Mouse (Mus musculus): ENCODE data around the gene Vsig10. TPM values are rescaled to one million over a fixed set of nuclear protein-coding genes. Genes with fewer than 3 reads are reported as not detected.

The Vsig10 gene
- total RNA-seq, 1 experiment from 2014 or later, result 3.6 TPM

DNA sequence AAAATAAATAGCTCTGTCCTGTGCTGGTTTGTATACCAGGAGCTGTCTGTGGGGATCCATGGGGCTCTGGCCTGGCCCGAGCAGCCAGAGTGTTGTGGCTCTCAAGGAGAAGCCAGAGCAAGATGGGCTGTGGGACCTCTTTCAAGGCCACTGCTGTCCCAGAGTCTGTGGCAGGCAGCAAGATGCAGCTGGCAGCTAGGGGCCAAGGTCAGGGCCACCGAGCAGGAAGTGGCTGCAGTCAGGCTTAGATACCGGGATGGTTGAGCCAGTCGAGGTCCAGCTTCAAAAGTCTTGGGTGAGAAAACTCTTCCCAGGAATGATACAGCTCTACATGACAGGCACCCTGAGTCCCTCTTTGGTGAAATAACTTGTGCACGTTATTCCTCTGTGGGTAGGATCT lies 28.1 kb downstream of the Vsig10 start:
- ATAC-seq (ENCODE audit: extremely low read depth, insufficient number of reproducible peaks, low FRiP score, poor library complexity, severe bottlenecking), result no peak

DNA sequence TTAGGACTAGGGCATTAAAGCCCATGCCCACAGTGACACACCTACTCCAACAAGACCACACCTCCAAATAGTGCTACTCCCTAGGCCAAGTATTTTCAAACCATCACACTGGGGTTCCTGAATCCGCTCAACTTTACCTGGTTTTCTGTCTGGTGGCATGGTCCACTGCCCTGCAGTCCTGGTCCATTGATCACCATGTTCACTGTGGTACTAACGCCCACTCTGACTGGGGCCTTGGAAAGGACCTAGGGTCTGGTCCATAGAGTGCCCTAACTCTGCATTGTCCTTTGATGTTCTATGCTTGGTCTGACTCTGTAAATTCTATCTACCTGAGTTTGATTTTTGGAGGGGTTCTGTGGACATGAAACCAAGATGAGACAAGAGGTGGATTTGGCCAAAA lies 29.0 kb downstream of the Vsig10 start:
- ATAC-seq (ENCODE audit: extremely low read depth, insufficient number of reproducible peaks, low FRiP score, poor library complexity, severe bottlenecking), result no peak

DNA sequence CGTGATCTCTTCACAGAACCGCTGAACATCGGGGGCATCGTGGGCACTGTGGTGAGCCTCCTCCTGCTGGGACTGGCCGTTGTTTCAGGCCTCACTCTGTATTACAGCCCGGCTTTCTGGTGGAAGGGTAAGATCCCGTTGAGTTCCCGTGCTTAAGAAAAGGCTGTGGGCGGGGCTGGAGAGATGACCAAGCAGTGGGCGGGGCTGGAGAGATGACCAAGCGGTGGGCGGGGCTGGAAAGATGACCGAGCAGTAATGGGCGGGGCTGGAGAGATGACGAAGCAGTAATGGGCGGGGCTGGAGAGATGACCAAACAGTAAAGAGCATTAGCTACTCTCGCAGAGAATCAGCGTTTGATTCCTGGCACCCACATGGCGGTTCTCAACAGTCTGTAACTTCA lies 29.4 kb downstream of the Vsig10 start:
- ATAC-seq (ENCODE audit: extremely low read depth, insufficient number of reproducible peaks, low FRiP score, poor library complexity, severe bottlenecking), result no peak

GRCm38 (mm10) chr5:117354121-117354520 lies 35.2 kb downstream of the Vsig10 start:
- ATAC-seq (ENCODE audit: extremely low read depth, insufficient number of reproducible peaks, low FRiP score, poor library complexity, severe bottlenecking), result peak; percentile 24; the same call in 1 of the 2 replicates

DNA sequence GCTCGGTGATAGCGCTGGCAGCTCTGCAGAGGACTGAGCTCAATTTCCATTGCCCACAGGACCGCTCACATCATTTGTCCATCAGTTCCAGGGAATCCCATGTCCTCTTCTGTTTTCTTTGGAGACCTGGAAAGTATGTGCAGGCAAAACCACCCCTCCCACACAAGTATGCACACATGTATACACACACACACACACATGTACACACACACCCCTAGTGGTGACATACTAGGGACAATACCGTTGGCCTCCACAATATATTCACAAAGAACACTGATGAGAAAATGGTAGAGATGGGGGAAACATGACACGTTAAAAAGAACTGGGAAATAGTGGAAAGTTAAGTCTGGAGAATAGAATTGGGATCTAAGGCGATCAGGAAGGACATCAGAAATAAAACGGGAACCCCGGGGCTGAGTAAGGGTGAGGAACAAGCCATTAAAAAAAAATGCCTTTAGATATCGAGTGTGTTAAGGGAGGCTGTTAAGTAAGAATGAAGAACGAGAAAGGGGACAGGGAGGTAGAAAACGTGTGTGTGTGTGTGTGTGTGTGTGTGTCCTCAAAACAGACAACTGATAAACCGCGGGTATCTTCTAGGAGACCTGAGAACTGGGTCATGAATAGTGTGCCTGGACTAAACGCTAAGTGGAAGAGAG lies 36.9 kb downstream of the Vsig10 start:
- ATAC-seq (ENCODE audit: extremely low read depth, insufficient number of reproducible peaks, low FRiP score, poor library complexity, severe bottlenecking), result no peak

GRCm38 (mm10) chr5:117356365-117357128 lies 37.7 kb downstream of the Vsig10 start:
- no peak for ATAC-seq (ENCODE audit: extremely low read depth, insufficient number of reproducible peaks, low FRiP score, poor library complexity, severe bottlenecking)

DNA sequence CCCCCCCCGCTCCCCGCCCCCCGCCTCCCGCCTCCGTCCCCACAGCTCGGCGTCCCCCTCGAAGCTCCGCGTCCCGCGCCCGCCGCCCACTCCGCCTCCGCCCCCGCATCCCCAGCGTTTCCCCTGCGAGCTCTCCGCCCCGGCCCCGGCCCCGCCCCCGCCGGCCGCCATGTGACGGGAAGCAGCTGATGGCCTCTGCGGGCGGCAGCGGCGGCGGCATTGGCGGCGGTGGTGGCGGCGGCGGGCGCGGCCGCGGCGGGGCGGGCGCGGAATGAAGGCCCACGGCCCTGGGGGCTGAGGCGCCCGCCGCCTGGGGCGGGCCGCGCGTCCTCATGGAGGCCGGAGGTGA lies 38.2 kb downstream of the Vsig10 start, which contains the start of gene Wsb2:
Gene Wsb2 (plus strand): TSS at position 176 of the 349 bp plus-strand sequence.
- peak; percentile 40; the same call in 1 of the 2 replicates for ATAC-seq (ENCODE audit: extremely low read depth, insufficient number of reproducible peaks, low FRiP score, poor library complexity, severe bottlenecking)

DNA sequence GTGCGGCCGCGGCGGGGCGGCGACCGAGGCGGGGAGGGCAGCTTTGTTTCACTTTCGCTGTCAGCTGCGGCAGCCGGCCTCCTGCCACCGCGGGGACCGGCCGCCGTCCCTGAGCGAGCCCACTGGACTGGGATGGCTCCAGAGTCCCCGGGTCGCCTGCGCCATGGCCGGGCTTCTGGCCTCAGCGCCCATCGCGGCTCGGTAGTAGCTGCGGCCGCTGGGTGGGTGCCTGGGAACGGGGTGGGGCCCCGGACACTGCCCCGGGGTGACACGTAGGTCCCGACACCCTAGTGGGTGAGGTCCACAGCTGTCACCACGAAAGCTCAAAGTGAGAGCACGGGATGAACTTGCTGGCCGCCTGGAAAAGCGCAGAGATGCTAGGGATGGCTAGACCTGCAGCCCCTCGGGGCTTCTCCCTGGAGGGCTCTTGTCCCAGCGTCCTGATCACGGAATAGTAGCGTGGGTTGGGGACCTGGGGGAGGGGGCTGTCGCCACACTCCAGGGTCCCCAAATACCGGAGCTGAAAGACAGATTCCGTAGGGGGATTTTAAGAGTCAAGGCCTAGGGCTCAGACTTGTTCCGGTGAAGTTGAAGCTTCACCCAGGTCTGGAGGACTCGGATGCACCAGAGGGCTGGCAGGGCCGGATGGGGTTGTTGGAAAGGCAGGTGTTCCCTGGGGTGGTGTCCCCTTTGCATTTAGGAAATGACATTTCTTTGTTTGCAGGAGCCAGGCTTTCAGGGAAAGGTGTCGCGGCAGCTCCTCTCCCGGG lies 38.8 kb downstream of the Vsig10 start:
- no peak for ATAC-seq (ENCODE audit: extremely low read depth, insufficient number of reproducible peaks, low FRiP score, poor library complexity, severe bottlenecking)

DNA sequence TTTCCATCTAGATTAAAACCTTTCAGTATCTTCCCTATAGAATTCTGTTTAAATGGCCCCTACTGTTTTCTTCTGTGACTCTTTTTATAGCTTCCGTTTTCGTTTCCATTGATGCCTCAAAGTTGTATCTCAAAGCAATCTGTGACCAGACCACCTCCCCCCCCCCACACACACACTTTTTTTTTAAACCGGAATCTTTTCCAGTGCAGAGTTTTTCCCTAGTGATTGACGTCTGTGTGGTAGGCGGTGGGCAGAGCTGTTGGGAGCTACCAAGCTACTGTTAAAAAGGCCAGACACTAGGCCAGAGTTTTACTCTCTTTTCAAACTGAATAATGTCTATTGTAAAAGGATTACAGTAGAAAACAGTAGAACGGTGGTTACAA lies 39.4 kb downstream of the Vsig10 start:
- no peak for ATAC-seq (ENCODE audit: extremely low read depth, insufficient number of reproducible peaks, low FRiP score, poor library complexity, severe bottlenecking)

GRCm38 (mm10) chr5:117358725-117359124 lies 39.8 kb downstream of the Vsig10 start:
- no peak for ATAC-seq (ENCODE audit: extremely low read depth, insufficient number of reproducible peaks, low FRiP score, poor library complexity, severe bottlenecking)

GRCm38 (mm10) chr5:117359497-117360227 lies 40.8 kb downstream of the Vsig10 start:
- ATAC-seq (ENCODE audit: extremely low read depth, insufficient number of reproducible peaks, low FRiP score, poor library complexity, severe bottlenecking), result peak; percentile 34; the same call in 1 of the 2 replicates

- ATAC-seq (ENCODE audit: extremely low read depth, insufficient number of reproducible peaks, low FRiP score, poor library complexity, severe bottlenecking), result no peak
These were observed 41.3 kb downstream of the Vsig10 start for GRCm38 (mm10) chr5:117360228-117360515.

DNA sequence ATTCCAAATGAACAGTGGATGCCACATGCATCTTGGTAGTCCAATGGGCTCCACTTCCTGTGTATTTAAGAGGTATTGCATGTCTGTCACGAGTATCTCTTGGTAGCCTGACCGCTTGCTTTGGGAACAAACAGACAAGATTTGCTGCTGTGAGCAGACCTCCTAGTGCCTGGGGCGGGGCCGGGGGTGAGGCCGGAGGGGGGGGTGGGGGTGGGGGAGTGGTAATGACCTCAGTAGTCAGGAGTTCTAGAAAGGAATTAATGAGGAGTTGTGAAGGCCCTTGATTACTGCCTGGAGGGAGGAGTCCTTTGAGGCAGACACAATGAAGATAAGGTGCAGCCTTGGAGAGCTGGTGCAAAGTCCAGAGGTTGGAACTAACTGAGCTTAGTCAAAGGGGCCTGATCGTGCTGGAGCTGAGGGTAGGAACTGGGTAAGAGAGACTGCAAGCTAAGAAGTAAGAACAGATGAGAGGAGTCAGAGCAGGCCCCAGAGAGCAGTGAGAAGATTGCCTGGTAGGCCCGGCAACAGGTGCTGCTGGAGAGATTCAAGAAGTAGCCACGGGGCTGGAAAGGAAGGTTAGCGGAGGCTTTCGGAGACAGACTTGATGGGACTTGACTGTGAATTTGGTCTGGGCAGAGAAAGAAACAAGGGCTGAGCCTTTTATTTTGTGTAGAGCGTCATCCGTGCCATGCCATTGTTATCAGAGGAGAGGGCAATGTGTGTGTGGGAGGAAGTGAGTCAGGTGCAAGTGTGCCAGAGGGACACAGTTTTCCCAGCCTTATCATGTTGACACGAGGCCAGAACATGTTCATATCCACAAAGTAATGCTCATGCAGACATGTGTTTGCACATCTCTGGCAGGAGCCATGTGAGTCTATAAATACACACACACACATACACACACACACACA lies 42.0 kb downstream of the Vsig10 start:
- ATAC-seq (ENCODE audit: extremely low read depth, insufficient number of reproducible peaks, low FRiP score, poor library complexity, severe bottlenecking), result no peak

DNA sequence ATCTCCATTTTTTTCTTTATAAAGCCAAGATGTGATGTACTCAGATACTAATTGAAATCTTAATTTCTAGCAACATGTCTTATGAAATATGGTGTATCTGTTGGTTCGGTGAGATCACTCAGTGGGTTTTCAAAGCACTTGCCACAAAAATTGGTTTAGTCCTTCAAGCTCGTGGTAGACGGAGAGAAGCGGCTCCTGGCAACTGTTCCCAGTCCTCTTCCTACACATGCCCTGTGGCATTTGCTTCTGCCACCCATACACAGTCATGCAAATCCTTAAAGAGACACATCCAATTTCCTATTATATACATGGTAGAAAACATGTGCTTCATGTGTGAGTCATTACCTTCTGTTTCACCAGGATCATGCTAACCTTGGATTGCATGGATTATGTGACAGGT lies 42.7 kb downstream of the Vsig10 start:
- ATAC-seq (ENCODE audit: extremely low read depth, insufficient number of reproducible peaks, low FRiP score, poor library complexity, severe bottlenecking), result no peak

- ATAC-seq (ENCODE audit: extremely low read depth, insufficient number of reproducible peaks, low FRiP score, poor library complexity, severe bottlenecking), result peak; percentile 40
These were observed 44.3 kb downstream of the Vsig10 start for GRCm38 (mm10) chr5:117363066-117363782.

- no peak for ATAC-seq (ENCODE audit: extremely low read depth, insufficient number of reproducible peaks, low FRiP score, poor library complexity, severe bottlenecking)
These were observed 45.9 kb downstream of the Vsig10 start for GRCm38 (mm10) chr5:117364821-117365220.

DNA sequence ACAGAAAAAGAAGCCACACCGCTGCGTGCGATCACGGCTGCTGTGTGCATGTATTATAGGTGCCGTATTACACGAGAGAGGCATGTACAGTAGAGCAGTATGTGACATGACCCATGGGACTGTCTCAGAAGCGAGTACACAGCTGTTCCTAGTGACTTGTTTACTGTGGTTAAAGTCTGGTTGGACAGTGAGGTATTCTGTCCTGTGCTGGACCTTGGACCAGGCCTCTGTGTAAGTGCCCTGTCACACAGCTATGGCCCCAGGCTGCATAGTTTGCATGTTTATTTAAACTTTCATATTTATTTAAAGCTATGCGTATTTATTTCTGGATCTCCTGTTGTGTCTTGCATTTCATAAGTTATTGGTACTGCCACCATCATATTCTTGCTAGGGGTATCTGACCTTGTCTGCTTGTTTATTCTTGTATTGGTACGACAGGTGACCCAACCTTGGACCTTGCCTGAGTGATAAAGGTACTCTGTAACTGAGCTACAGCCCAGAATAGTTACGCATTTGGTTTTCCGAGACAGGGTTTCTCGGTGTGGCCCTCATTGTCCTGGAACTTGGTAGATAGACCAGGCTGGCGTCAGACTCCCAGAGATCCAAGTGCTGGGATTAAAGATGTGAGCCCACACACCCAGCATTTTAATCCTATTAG lies 47.1 kb downstream of the Vsig10 start:
- ATAC-seq (ENCODE audit: extremely low read depth, insufficient number of reproducible peaks, low FRiP score, poor library complexity, severe bottlenecking), result no peak
